Mouse (Mus musculus): ENCODE data around the gene Ccdc146.
"Not testable (repeated sequence)": the region's sequence is repeated elsewhere in the genome, so short reads cannot be mapped to it uniquely, and the experiment has no call there.

Gene Ccdc146

DNA sequence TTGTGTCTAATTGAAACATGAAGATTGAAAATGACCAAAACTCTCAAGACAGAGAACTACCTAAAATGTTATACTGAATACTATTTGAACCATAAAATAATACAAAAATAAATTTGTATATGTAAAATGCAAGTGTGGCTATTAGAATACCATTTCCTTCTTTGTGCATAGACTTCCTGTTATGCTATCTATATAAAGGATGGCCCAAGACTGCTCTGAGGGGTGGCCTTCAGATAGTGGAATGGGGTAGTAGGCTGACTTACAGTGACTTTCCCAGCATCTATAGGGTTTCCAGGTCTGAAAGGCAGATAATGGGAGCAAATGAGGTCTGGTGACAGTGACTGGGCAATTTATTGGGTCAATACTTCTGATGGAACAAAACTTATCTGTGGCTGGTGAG, 37.1 kb downstream of the Ccdc146 start:
- no peak for DNase-seq (ENCODE audit: low spot score in 2 of 2)

DNA sequence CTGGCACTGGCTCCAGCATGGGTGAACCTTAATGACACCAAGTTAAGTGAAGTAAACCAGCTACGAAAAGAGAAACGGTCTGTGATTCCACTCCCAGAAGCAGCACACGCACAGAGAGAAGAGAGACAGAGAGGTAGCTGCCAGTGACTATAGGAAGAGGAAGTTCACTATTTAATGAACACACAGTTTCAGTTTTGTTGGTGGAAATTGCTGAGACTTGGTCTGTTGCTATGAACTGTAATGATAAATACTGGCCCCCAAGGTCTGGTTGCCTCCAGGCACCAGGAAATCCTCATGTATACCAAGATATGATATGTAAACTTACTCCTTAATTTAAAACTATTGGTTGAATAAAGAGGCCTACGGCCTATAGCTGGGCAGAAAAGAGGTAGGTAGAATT, 38.0 kb downstream of the Ccdc146 start:
- DNase-seq (ENCODE audit: low spot score in 2 of 2) = no peak

DNA sequence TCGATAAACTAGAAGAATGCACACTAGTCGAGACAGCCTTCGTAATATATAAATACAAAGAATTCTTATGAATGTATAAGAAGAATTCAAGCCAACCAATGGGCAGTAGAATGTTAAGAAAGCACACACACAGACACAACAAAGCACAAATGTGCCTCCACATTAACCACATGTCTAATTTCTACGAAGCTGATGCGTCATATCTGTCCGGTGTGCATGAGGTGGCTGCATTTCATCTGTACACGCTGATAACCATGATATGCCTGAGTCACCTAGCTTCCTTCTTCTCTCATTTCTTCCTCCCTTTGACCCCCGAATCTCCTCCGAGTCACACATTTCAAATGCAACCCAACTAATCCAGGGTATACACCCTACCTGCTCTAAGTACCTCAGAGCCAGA, 39.5 kb downstream of the Ccdc146 start:
- DNase-seq (ENCODE audit: low spot score in 2 of 2) = no peak

DNA sequence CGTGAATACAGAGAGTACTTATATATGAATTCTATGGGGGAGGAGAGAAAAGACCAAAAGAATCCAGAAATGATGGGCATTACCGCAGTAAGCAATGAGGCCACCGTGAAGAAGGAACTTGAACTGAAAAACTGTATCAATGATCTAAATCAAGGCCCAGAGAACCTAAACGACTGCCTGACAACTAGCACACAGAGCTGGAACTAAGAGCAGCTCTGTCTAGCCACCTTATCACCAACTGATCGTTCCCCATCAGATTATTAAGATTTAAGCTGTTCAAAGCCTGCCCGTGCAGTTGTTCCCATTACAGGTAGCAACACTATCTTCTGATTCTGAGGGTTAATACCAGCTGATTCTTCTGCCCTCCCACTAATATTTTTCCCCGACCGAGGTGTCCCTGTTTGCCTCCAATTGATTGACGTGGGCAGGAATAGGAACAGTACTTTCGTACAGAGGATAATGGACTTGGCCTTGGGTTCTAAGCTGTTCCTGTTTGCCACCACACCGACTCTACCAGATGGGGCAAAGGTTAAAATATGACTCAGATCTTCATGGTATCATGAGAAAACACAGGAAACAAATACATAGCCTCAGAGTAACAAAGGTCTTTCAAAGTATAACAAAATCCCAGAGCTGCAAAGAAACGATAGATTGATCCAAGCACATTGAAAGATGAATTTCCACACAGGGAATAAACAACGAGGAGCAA, 40.1 kb downstream of the Ccdc146 start:
- no peak for DNase-seq (ENCODE audit: low spot score in 2 of 2)

DNA sequence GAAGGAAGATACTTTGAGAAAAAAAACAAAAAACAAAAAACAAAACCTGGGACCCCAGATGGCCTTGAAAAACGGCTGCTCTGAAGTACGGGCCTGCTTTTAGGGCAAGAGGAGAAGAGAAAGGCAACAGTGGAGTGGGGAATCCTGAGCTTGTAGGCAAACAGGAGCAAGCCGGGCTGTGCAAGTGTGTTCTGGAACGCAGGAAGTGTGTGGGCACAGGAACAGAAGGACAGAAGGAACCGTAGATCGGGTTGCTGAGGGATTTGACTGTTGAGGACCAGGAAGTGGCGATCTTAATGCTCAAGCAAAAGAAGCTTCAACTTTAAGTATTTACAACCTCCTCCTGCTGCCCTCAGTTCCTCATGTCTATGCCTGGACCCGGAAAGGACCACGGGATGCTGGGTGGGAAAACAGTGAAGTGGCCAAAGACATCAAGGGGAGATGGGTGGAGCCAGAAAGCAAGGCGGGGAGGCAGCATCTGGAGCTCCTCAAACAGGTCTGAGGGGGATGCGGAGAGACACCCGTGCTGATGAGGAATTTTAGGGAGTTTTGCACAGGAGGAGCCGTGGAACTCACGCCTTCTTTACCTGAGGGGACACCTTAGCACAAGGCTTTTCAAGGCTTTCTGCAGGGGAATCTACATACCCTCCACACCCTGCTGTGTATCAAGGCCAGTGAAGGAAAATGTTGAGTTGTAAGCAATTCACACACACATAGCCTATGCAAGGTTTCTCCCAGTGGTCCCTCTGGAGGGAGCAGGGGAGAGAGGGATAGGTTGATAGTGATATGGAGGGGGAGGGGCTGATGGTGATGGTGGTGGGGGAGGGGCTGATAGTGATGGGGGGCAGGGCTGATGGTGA, 40.9 kb downstream of the Ccdc146 start:
- DNase-seq (ENCODE audit: low spot score in 2 of 2) = no peak

DNA sequence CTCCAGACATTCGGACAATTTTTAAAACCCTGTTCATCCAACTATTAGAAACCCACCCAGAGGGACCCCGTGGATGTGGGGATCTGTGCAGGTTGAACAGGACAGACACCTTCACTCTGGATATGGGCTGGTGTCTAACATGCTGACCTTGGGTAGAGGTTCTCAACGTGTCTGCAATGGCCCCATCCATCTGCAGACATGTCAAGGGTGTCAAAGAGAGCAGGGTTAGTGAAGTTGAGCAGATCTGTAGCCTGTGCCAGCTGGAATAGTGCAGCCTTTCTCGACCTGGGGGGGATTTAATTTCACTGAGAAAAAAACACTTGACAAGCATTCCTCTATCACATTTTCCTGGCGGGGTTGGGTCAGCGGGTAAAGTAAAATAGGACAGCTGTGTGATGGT, 41.8 kb downstream of the Ccdc146 start:
- no peak for DNase-seq (ENCODE audit: low spot score in 2 of 2)

DNA sequence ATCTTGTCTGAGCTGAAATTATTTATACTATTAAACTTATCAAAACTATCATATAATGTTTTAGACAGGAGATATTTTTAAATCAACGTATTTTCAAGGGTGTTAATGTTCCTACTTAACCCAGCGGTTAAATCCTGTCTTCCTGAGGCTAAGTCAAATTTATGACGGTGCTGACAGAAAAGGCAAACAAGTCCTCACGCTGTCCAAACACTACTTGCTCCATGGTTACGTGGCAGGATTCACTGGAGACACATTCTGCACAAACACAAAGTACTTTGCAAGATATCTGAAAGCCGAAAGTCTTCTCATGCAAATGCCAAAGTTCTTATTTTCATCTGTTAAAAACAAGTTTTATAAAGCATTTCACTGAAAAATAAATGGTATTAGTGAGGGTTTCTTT, 42.5 kb downstream of the Ccdc146 start:
- no peak for DNase-seq (ENCODE audit: low spot score in 2 of 2)

DNA sequence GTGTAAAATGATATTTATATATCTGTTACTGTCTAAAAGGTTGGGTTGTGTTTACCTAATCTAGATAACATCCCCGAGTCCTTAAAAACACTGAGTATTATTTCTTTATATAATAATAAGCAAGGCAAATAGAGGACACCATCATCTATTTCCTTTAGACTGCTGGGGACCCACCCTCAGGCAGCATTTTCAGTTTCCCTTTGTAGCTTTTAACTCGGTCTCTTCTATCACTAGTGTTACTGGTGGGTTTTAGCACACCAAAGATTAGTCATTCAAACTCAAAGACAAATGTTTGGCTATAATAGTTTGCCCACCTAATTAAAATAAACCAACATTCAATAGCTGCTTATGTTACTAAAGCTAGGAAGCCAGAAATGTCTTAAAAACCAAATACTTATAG, 46.1 kb downstream of the Ccdc146 start:
- no peak for DNase-seq (ENCODE audit: low spot score in 2 of 2)

DNA sequence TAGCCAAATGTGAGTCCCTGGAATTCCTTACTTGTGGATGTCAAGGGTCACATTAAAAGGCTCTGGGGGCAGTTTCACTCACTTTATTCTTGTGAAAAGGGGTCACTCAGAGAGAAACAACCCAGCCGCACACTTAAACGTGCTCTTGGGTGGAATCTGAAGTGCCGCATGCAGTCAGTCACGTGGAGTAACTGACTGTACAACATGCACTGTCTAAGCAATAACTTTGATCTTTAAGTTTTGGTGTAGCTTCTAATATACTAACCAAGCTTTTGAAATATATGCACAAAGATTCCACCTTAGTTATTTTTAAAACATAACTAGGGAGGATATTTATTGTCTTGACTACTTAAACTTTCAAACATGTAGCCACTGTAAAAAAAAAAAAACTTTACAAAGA, 47.5 kb downstream of the Ccdc146 start:
- DNase-seq (ENCODE audit: low spot score in 2 of 2) = no peak

- no peak for DNase-seq (ENCODE audit: low spot score in 2 of 2)
Measured at GRCm38 (mm10) chr5:21373180-21373518, 51.3 kb downstream of the Ccdc146 start.

- peak in 1 of 2 experiments; percentile 32 for DNase-seq (ENCODE audit: low spot score in 2 of 2)
Measured at GRCm38 (mm10) chr5:21372493-21373179, 51.8 kb downstream of the Ccdc146 start, which contains the start of gene Fgl2. Fgl2 (plus strand) TSS chr5:21372642.

DNA sequence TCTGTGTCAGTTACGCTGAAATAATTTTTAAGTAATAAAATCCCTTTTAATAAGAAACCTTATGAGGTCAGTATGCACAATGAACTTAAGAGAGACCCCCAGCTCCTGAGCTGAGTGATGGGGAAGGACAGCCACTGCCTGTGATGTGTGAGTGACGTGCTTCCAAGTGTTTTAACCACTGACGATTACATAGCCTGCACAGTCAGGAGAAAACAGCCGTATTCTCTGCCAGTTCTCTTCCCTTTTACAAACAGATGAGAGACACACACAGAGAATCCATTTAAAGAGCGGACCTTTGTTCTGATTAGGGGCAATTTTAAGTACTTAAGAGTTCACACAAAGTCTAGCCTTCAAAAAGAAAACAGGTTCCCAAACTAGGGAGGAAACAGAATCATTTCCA, 52.6 kb downstream of the Ccdc146 start:
- DNase-seq (ENCODE audit: low spot score in 2 of 2) = no peak

- DNase-seq (ENCODE audit: low spot score in 2 of 2) = no peak
Measured at GRCm38 (mm10) chr5:21370218-21370947, 54.1 kb downstream of the Ccdc146 start.

DNA sequence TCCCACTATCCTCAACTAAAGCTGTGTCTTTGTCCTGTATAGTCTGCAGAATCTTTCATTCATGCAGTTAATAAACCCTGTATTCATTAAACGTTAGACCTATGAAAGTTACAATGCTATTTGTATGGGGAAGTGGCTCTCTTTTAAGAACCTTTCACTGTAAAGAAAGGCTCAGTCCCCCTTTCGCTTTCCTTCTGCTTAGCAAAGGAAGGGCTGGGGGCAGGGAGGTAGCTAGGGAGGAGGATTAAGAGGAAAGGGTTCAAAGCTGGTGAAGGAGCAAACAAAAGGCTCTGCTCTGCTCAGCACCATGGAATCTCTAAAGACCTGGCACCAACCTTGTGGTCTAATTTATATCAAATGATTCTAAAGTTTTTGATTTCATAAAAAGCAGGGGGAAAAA, 57.0 kb downstream of the Ccdc146 start:
- no peak for DNase-seq (ENCODE audit: low spot score in 2 of 2)

- DNase-seq (ENCODE audit: low spot score in 2 of 2) = no peak
Measured at GRCm38 (mm10) chr5:21366338-21367053, 58.0 kb downstream of the Ccdc146 start.

GRCm38 (mm10) chr5:21363343-21363742, 61.1 kb downstream of the Ccdc146 start:
- DNase-seq (ENCODE audit: low spot score in 2 of 2) = no peak

GRCm38 (mm10) chr5:21358648-21359047, 65.8 kb downstream of the Ccdc146 start:
- DNase-seq (ENCODE audit: low spot score in 2 of 2) = no peak

DNA sequence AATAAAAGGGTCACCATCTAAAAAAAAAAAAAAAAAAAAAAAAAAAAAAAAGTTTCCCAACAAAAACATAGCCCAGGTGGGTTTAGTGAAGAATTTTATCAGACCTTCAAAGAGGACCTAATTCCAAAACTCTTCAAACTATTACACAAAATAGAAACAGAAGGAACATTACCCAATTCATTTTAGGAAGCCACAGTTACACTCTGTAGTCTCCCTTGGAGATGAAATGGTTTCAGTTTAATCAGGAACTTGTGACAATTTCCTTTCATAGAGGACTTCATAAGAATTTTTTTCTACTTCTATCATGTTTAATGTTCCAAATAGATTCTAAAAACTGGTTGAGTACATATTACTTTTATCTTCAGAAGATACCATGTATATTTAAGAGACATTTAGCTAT, 72.8 kb downstream of the Ccdc146 start:
- DNase-seq (ENCODE audit: low spot score in 2 of 2) = no peak

DNA sequence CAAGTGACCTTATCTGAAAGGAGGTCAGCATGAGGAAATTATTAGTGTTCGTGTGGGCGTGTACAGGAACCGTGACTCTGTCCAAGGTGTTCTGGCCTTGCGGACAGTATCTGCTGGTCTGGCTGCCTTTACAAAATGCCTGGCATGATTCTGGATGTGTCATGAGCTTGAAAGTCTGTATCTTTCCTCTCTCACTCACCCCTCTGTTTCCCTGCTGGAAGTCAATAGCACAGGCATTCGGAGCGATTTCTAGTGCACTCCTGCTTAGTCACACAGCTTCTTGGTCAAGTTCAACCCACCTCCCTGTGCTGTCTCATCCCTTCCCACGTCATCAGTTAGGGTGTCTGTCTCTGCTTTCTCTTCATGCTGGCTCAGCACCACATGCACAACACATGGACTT, 76.1 kb downstream of the Ccdc146 start:
- DNase-seq (ENCODE audit: low spot score in 2 of 2) = no peak

GRCm38 (mm10) chr5:21342265-21342664, 82.2 kb downstream of the Ccdc146 start:
- DNase-seq (ENCODE audit: low spot score in 2 of 2) = not testable (repeated sequence)

DNA sequence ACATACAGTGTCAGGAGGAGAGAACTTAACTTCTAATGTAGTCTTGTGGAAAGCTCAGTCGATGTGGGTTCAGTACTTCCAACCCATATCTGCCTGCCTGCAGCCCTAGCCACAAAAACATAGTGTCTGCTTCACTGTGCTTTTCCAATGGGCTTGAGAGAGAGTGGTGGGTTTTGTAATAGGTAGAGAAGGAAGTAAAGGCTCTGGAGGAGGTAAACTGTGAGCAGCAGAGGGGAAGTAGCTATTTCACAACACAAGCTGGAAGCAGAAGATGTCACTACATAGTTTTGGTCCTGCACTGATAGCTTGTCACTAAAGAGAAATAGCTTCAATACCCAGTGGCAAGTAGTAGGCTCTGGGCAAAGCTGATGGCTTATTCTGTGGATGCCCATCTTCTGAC, 92.4 kb downstream of the Ccdc146 start:
- no peak for DNase-seq (ENCODE audit: low spot score in 2 of 2)
